Mouse (Mus musculus) heart, adult 10 weeks (tissue): ENCODE measurements around the gene Stx4a. TPM values are rescaled to one million over a fixed set of nuclear protein-coding genes. Genes with fewer than 3 reads are reported as not detected.

Experiments used
- polyA plus RNA-seq: library from polyadenylated mRNA; stranded (reverse); fragments of 350-450 nt; fragmentation: Illumina TruSeq; extraction: RNeasy Lipid Tissue Mini Kit (QIAGEN cat#74804); gene quantifications from one replicate; pipeline ENCODE4 v1.2.3, GENCODE M21; 2014; ENCODE audit warnings: low read depth, low replicate concordance

Gene Stx4a
- 107 TPM for polyA plus RNA-seq

DNA sequence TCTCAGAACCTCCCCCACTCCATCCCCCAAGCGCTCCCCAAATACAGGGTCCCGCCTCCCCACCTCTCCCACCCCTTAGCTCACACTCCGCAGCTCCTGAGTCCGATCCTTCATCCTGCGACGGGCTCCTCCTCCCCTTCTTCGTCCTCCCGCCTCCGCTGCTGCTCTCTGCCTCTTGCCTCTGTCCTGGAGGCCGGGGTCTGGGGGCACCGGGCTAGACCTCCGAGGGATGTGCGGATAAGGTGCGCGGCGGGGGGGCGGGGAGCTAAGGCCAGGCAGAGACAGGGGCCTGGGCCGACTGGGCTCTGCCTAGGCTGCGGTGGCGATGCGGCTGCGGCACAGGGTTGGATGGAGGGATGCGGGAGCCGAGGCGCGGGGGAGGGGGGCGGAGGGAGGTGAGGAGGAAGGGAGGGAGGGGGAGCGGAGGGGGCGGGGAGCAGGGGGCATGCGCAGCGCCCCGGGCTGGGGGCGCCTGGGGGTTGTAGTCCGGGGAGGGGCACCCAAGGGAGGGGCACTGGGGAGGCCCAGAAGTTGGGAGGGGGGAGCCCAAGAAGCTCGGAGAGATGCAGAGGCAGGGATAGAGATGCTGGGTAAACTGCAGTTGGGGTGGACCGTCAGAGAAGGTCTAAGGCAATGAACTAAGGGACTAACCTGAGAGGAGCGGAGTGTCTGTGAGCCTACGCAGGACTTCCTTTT is at the start of gene Stx4a, which contains the start of gene Stx1b:
Stx4a (plus strand) TSS at position 119 of the 696 bp plus-strand sequence.
Stx1b (minus strand) TSS at position 374 of the 696 bp plus-strand sequence.

DNA sequence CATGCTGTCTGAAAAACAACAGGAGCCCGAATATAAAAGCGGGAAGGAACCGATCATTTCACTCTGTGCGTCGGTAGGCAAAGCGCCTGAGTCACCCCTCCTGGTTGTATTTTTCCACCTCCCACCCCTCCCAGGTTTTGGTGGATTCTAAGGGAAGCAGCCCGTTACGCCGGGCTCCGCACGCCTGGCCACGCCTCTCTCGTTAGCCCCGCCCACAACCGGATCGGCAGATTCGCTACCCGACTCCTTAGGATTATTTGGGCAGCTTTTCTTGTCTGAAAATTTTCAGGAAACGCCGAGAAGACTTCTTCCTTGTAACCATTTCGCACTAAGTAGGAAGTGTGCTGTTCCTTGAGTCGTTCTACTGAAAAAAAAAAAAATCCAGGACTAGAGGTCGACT is 47.7 kb upstream of the Stx4a start, which contains the start of gene Setd1a:
Setd1a (plus strand) TSS at position 245 of the 400 bp plus-strand sequence.

DNA sequence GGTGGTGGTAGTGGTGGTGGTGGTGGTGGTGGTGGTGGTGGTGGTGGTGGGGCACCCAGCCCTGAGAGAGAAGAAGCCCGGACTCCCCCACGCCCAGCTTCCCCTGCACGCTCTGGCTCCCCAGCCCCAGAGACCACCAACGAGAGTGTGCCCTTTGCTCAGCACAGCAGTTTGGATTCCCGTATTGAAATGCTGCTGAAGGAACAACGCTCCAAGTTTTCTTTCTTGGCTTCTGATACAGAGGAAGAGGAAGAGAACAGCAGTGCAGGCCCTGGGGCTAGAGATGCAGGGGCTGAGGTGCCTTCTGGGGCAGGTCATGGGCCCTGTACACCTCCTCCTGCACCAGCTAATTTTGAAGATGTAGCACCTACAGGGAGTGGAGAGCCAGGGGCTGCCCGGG is 38.8 kb upstream of the Stx4a start, which contains the start of gene Gm49388:
Gm49388 (plus strand) TSS at position 301 of the 400 bp plus-strand sequence.

DNA sequence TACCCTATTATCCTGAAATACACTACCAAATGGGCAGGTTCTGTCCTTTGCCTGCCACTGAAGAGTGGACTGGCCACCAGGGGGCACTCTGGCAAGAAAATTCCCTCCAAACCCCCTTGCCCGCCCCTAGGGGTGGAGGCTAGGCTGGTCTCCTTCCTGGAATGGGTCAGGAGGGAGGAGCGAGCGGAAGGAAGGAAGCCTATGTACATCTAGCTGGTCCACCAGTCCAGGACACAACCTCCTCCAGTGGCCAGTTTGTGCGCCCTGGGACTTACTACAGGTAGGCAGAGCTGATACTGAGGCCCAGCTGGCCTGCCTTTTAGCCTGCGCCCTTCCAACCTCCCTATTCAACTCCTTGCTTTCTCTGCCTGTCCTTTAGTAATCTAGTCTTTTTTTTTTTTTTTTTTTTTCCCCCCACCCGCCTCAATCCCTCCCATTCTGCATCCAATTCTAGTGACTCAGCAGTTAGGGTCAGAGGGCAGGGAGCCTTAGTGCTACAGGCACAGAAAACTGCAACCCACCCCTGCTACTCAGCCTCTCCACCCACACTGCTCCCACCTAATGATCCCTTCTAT is 23.6 kb upstream of the Stx4a start, which contains the start of gene Hsd3b7:
Hsd3b7 (plus strand) TSS at position 170 of the 575 bp plus-strand sequence.

DNA sequence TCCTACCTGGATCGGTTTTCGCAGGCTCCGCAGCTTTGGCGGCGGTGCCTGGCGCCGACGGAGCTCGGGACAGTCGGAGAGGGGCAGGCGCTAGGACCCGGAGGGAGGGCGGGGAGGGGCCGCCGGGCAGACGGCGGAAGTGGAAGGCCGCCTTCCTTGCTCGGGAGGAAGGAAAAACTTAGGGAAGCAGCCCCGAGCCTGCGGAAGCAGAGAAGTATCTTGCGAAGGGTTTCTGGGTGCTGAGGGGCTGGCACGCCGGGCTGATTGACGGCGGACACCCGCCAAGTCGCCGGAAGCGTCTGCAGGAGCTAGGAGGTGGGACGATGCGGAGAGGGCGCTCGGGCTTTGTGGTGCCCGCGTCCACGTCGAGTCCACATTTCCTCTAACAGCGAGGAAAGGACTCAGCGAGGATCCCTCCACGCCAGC is 52.0 kb downstream of the Stx4a start, which contains the start of gene Zfp646:
Zfp646 (plus strand) TSS at position 181 of the 426 bp plus-strand sequence.

DNA sequence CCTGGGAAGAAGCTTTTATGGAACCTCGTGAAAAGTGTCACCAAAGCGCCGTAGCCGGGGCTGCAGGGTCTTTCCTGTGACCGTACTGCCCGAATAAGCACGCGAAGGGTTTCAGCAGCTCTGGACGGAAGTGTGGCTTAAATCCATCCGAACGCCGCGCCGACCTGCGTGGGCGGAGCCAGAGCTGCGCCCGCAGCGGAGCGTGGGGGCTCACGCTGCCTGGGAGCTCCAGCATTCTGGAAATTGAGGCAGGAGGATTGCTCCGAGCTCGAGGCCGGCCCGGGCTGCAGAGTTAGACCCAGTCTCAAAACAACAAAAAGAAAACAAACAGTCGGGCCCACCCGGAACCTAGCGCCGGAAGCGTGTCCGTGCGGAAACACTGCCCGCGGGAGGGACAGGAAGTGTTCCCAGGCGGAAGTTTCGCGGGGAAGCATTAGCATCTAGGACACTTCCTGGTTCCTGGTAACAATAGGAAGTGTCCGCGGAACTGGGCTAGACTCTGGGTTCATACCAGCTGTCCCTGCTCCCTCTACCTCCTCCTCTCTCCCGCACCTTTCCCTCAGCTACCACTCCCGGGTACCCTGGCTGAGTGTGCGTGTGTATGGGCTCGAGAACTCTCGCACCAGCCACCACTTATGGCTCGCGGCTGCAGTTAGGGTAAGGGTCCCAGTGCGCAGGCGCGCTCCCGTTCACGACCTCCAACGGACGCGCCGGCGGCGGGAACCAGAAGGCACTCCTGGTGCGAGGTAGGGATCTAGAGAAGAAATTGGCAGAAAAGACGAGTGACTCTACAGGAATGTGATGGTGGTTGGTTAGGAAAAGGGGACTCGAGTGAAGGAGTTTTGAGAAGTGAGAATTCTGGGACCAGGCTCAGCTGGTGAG is 52.6 kb downstream of the Stx4a start, which contains the start of gene Zfp668:
Zfp668 (minus strand) TSS at position 362 of the 882 bp plus-strand sequence.

DNA sequence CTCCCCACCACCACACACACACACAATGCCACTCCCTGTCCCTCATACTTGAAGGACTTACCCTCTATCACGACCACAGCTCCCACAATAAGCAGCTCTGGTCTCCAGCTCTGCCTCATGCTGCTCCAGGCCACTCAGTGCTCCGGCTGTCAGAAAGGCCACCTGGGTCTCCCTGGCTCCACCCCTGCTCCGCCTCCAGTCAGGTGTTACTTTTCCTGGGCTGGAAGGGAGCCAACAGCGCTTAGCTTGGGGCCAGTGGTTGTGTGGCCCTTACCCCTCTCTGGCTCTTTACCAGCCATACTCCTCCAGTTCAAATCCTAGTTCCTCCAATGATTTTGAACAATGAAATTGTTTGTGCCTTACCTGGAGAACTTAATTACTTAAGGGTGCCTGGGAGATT is 66.7 kb downstream of the Stx4a start, which contains the start of gene Prss53:
Prss53 (minus strand) TSS at position 173 of the 400 bp plus-strand sequence.

DNA sequence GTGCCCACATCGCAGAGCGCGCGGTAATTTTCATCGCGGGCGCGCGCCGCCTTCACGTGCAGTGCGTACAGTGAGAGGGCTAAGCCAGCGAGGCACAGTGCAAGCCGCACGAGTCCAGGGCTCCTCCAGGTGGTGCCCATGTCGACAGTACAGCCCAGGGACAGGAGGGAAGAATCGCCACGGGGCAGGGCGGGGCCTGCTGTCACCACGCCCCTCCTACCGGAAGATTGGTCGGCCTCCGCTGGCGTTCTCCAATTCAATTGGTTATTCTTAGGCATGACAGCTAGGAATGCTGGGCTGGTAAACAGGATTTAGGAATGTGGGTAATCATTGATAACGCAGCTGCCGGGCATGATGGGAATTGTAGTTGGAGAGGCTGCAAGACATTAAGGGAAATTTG is 71.3 kb downstream of the Stx4a start, which contains the start of the genes Gm21974 and Vkorc1:
Gm21974 (minus strand) TSS at position 13 of the 400 bp plus-strand sequence.
Vkorc1 (minus strand) TSS at position 176 of the 400 bp plus-strand sequence.

Other genes starting within 250 kb of the Stx4a start
- 10.8 TPM for gene Ccdc189, start 235.7 kb upstream of the Stx4a start, polyA plus RNA-seq
- 30.3 TPM for gene Rnf40, start 235.5 kb upstream of the Stx4a start, polyA plus RNA-seq
- 19.1 TPM for gene Zfp629, start 208.5 kb upstream of the Stx4a start, polyA plus RNA-seq
- 20.2 TPM for gene Bcl7c, start 115.4 kb upstream of the Stx4a start, polyA plus RNA-seq
- 10.0 TPM for gene Ctf1, start 111.6 kb upstream of the Stx4a start, polyA plus RNA-seq
- gene Ctf2, start 92.1 kb upstream of the Stx4a start, polyA plus RNA-seq, result not detected
- 3.5 TPM for gene Fbxl19, start 79.8 kb upstream of the Stx4a start, polyA plus RNA-seq
- 27.5 TPM for gene Orai3, start 54.5 kb upstream of the Stx4a start, polyA plus RNA-seq
- 13.0 TPM for gene Setd1a, start 47.6 kb upstream of the Stx4a start, polyA plus RNA-seq
- gene Gm49388, start 38.7 kb upstream of the Stx4a start, polyA plus RNA-seq, result not detected
- gene Hsd3b7, start 23.7 kb upstream of the Stx4a start, polyA plus RNA-seq, result 31.7 TPM
- 1.1 TPM for gene Stx1b, start 255 bp downstream of the Stx4a start, polyA plus RNA-seq
- 12.2 TPM for gene Zfp646, start 51.9 kb downstream of the Stx4a start, polyA plus RNA-seq
- 3.6 TPM for gene Zfp668, start 52.5 kb downstream of the Stx4a start, polyA plus RNA-seq
- gene Prss53, start 66.7 kb downstream of the Stx4a start, polyA plus RNA-seq, result 2.9 TPM
- not detected for gene Gm21974, start 71.2 kb downstream of the Stx4a start, polyA plus RNA-seq
- 36.8 TPM for gene Vkorc1, start 71.3 kb downstream of the Stx4a start, polyA plus RNA-seq
- 90.4 TPM for gene Bckdk, start 79.8 kb downstream of the Stx4a start, polyA plus RNA-seq
- 23.7 TPM for gene Kat8, start 88.2 kb downstream of the Stx4a start, polyA plus RNA-seq
- gene Prss8, start 105.8 kb downstream of the Stx4a start, polyA plus RNA-seq, result not detected
- gene Prss36, start 122.4 kb downstream of the Stx4a start, polyA plus RNA-seq, result 16.2 TPM
- gene Fus, start 143.2 kb downstream of the Stx4a start, polyA plus RNA-seq, result 387 TPM
- 15.1 TPM for gene Pycard, start 169.6 kb downstream of the Stx4a start, polyA plus RNA-seq
- 255 TPM for gene Trim72, start 179.7 kb downstream of the Stx4a start, polyA plus RNA-seq
- gene Itgam, start 238.3 kb downstream of the Stx4a start, polyA plus RNA-seq, result 2.3 TPM
- not detected for gene Gm49368, start 238.4 kb downstream of the Stx4a start, polyA plus RNA-seq